Mouse (Mus musculus): ENCODE data around the gene Kng2. TPM values are rescaled to one million over a fixed set of nuclear protein-coding genes. Genes with fewer than 3 reads are reported as not detected.
"Not testable (repeated sequence)": the region's sequence is repeated elsewhere in the genome, so short reads cannot be mapped to it uniquely, and the experiment has no call there.

The Kng2 gene
- polyA plus RNA-seq, 1 experiment, result not detected

- H3K4me1 ChIP-seq (ENCODE audit: control insufficient read depth, insufficient read depth, insufficient read length, low read length), result no peaks in the 10 kb centered on the region
- 62% methylated on average over 7 of the region's 7 CpGs for WGBS
- no peak overlapping the region for H3K4me3 ChIP-seq (ENCODE audit: low read depth, low read length)
- TF ChIP-seq POLR2A (IDR thresholded peaks at IDR 0.05; ENCODE audit: low read depth, low read length), result no peak
- no peaks in the 10 kb centered on the region for H3K27me3 ChIP-seq (ENCODE audit: control insufficient read depth, insufficient read depth, low read length)
- H3K36me3 ChIP-seq (ENCODE audit: control insufficient read depth, insufficient read depth, low read length), result no peaks in the 10 kb centered on the region
- no peak overlapping the region for H3K27ac ChIP-seq (ENCODE audit: insufficient read depth, low read depth, low read length)
Measured at GRCm38 (mm10) chr16:23037744-23038143, 8.5 kb upstream of the Kng2 start.

DNA sequence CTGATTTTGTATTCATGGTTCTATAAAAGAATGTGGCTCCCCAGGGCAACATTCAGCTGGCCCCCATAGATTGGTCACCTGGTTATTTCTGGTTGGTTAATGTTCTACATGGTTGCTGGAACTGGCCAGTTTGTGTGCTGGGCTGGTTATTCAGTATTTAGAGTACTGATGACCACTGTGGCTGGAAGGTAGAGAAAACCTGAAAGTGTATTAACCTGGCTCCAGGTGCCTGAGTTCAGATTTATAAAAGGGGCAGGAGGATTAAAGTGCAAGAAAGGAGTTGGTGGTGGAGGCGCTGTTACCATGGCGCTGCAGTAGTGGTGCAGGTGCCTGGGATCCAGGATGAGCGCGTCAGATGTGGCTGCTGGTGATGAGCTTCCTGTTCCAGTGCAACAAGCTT, 4.4 kb upstream of the Kng2 start:
- H3K27ac ChIP-seq (ENCODE audit: insufficient read depth, low read depth, low read length), result no peak overlapping the region

DNA sequence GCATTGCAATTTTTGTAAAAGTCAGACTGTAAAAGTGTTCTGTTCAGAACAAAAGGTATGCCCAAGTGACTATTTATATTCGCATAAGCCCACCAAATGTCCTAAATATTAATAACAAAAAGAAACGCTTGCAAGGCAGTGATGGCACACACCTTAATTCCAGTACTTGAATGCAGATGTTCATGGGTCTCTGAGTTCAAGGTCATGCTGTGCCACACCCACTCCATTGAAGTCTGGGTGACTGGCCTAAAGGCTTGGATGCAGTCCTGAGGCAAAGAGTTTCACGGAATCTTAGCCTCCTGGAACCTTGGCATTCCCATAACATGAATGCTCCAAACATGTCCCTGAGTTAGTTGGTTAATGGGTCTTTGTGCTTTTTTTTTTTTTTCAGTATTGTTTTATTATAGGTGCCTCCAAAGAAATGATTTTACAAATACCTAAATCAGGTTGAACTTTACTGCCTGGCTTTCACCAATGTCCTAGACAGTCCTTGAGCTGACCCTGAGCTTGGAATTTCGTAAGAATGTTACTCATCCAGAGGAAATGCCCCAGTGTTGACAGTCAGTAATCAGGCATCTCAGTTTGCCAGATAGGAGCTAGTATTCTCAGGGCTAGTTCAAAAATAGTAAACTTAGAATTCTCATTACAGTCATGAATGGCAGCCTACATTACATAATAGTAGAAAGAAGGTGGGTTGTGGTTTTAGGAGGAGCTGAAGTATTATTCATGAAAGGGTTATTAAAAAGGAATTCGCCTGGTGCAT, 1.6 kb upstream of the Kng2 start:
- H3K36me3 ChIP-seq (ENCODE audit: control insufficient read depth, insufficient read depth, low read length), result no peaks in the 10 kb centered on the region
- no peak overlapping the region for H3K4me3 ChIP-seq (ENCODE audit: low read depth, low read length)
- whole genome bisulfite sequencing, result 81% methylated on average over 5 of the region's 5 CpGs
- TF ChIP-seq POLR2A (IDR thresholded peaks at IDR 0.05; ENCODE audit: low read depth, low read length), result no peak
- no peak for TF ChIP-seq CTCF (IDR thresholded peaks at IDR 0.05; ENCODE audit: extremely low read depth, insufficient read length, insufficient replicate concordance, low read depth, low read length)
- H3K4me1 ChIP-seq (ENCODE audit: control insufficient read depth, insufficient read depth, insufficient read length, low read length), result no peaks in the 10 kb centered on the region
- H3K27me3 ChIP-seq (ENCODE audit: control insufficient read depth, insufficient read depth, low read length), result no peaks in the 10 kb centered on the region
- H3K27ac ChIP-seq (ENCODE audit: insufficient read depth, low read depth, low read length), result no peak overlapping the region

More for the DNA sequence above, 4.4 kb upstream of the Kng2 start:
- no peaks in the 10 kb centered on the region for H3K4me1 ChIP-seq (ENCODE audit: control insufficient read depth, insufficient read depth, insufficient read length, low read length)
- no peaks in the 10 kb centered on the region for H3K36me3 ChIP-seq (ENCODE audit: control insufficient read depth, insufficient read depth, low read length)
- H3K4me3 ChIP-seq (ENCODE audit: low read depth, low read length), result no peak overlapping the region
- 93% methylated on average over 4 of the region's 4 CpGs for WGBS
- no peak for TF ChIP-seq CTCF (IDR thresholded peaks at IDR 0.05; ENCODE audit: extremely low read depth, insufficient read length, insufficient replicate concordance, low read depth, low read length)
- no peaks in the 10 kb centered on the region for H3K27me3 ChIP-seq (ENCODE audit: control insufficient read depth, insufficient read depth, low read length)

- 31% methylated on average over 3 of the region's 3 CpGs for WGBS
- H3K27me3 ChIP-seq (ENCODE audit: control insufficient read depth, insufficient read depth, low read length); H3K36me3 ChIP-seq (ENCODE audit: control insufficient read depth, insufficient read depth, low read length); H3K4me3 ChIP-seq (ENCODE audit: low read depth, low read length); H3K27ac ChIP-seq (ENCODE audit: insufficient read depth, low read depth, low read length); H3K4me1 ChIP-seq (ENCODE audit: control insufficient read depth, insufficient read depth, insufficient read length, low read length): not testable (repeated sequence)
Measured at GRCm38 (mm10) chr16:23027341-23027740, 1.9 kb downstream of the Kng2 start.

- H3K4me3 ChIP-seq (ENCODE audit: low read depth, low read length), result no peak overlapping the region
- TF ChIP-seq CTCF (IDR thresholded peaks at IDR 0.05; ENCODE audit: extremely low read depth, insufficient read length, insufficient replicate concordance, low read depth, low read length) (no peak), POLR2A (IDR thresholded peaks at IDR 0.05; ENCODE audit: low read depth, low read length) (no peak)
- no peaks in the 10 kb centered on the region for H3K27me3 ChIP-seq (ENCODE audit: control insufficient read depth, insufficient read depth, low read length)
- H3K36me3 ChIP-seq (ENCODE audit: control insufficient read depth, insufficient read depth, low read length), result no peaks in the 10 kb centered on the region
- H3K27ac ChIP-seq (ENCODE audit: insufficient read depth, low read depth, low read length), result no peak overlapping the region
- no peaks in the 10 kb centered on the region for H3K4me1 ChIP-seq (ENCODE audit: control insufficient read depth, insufficient read depth, insufficient read length, low read length)
Measured at GRCm38 (mm10) chr16:23026582-23026981, 2.7 kb downstream of the Kng2 start.

DNA sequence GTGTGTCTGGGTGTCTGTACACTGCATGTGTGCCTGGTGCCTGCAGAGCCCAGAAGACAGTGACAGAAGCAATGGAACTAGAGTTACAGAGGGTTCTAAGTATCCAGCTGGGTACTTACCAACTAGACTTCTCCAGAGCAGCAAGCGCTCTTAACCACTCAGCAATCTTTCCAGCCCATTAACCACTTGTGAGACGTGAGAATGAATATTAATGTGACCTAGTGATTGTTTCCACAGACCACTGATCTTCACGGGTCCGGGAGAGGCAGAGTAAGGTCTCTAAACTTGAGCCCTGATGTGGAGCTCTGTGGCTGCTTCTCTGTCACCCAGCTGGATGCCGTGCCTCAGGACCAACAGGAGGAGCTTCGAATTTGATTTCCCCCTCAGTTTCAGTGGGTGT, 4.2 kb downstream of the Kng2 start:
- no peaks in the 10 kb centered on the region for H3K36me3 ChIP-seq (ENCODE audit: control insufficient read depth, insufficient read depth, low read length)
- no peak overlapping the region for H3K27ac ChIP-seq (ENCODE audit: insufficient read depth, low read depth, low read length)
- 71% methylated on average over 6 of the region's 6 CpGs for WGBS
- no peak overlapping the region for H3K4me3 ChIP-seq (ENCODE audit: low read depth, low read length)
- no peaks in the 10 kb centered on the region for H3K27me3 ChIP-seq (ENCODE audit: control insufficient read depth, insufficient read depth, low read length)
- TF ChIP-seq POLR2A (IDR thresholded peaks at IDR 0.05; ENCODE audit: low read depth, low read length), result no peak
- no peak for TF ChIP-seq CTCF (IDR thresholded peaks at IDR 0.05; ENCODE audit: extremely low read depth, insufficient read length, insufficient replicate concordance, low read depth, low read length)
- no peaks in the 10 kb centered on the region for H3K4me1 ChIP-seq (ENCODE audit: control insufficient read depth, insufficient read depth, insufficient read length, low read length)

DNA sequence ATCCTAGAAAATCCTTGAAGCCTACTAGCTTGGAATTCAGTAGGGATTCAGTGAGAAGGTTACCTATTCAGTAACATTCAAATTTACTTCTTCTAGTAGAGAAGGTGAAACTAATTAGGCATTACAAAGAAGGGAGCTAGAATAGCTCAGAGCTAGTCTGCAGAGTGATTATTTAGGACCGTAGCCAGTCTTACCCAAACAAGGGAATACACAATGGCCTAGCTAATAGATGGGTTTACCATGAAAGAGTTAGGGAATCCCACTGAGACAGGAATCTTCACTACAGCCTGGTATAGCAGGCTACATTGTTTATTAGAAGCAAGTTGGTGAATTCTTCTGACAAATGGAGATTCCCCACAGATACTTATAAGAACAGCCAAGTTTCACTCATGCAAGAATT, 8.7 kb downstream of the Kng2 start:
- not testable (repeated sequence) for H3K4me3 ChIP-seq (ENCODE audit: low read depth, low read length); H3K27me3 ChIP-seq (ENCODE audit: control insufficient read depth, insufficient read depth, low read length); H3K27ac ChIP-seq (ENCODE audit: insufficient read depth, low read depth, low read length); H3K4me1 ChIP-seq (ENCODE audit: control insufficient read depth, insufficient read depth, insufficient read length, low read length); H3K36me3 ChIP-seq (ENCODE audit: control insufficient read depth, insufficient read depth, low read length)
- 79% methylated on average over 1 of the region's 1 CpGs for WGBS

- H3K27ac ChIP-seq (ENCODE audit: insufficient read depth, low read depth, low read length); H3K4me3 ChIP-seq (ENCODE audit: low read depth, low read length); H3K4me1 ChIP-seq (ENCODE audit: control insufficient read depth, insufficient read depth, insufficient read length, low read length); H3K27me3 ChIP-seq (ENCODE audit: control insufficient read depth, insufficient read depth, low read length); H3K36me3 ChIP-seq (ENCODE audit: control insufficient read depth, insufficient read depth, low read length): not testable (repeated sequence)
- WGBS, result 84% methylated on average over 8 of the region's 8 CpGs
Measured at GRCm38 (mm10) chr16:23014645-23015044, 14.6 kb downstream of the Kng2 start.

DNA sequence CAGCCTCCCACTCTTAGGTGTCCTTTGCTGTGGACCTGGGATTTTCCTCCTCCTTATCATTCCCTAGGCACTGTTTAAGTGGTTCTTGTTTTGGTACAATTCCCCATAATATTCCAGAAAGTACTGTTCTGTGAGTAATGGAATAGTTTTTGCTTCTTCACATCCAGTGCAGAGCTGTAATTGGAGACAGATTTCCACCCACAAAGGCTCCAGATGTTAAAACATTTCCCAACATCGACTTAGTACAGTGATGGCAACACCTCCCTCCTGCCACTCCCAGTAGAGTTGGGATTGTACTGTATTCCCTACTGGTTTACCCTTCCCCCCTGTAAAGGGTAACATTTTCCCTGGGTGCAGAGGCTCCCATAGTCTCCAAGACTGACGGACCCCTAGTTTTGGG, 15.5 kb downstream of the Kng2 start:
- not testable (repeated sequence) for H3K36me3 ChIP-seq (ENCODE audit: control insufficient read depth, insufficient read depth, low read length); H3K4me1 ChIP-seq (ENCODE audit: control insufficient read depth, insufficient read depth, insufficient read length, low read length); H3K27me3 ChIP-seq (ENCODE audit: control insufficient read depth, insufficient read depth, low read length); H3K4me3 ChIP-seq (ENCODE audit: low read depth, low read length); H3K27ac ChIP-seq (ENCODE audit: insufficient read depth, low read depth, low read length)
- WGBS, result 77% methylated on average over 2 of the region's 2 CpGs

DNA sequence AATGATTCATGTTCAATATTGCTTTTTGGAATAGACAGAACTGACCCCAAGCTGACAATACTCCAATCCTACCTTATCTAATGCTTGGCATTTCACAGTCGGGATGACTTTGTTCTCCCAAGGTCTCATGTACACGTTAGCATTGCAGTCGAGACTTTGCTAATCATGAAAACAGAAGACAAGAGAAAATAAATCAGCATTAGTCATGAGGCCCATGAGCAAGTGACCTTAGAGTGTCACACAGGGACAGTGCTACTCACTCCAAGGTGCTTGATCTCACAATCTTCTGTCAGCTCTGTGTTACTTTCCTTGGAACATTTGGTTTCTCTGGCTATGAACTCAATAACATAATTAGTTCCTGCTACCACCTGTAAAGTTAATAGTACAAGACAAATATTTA, 32.3 kb downstream of the Kng2 start:
- not testable (repeated sequence) for H3K4me3 ChIP-seq (ENCODE audit: low read depth, low read length); H3K4me1 ChIP-seq (ENCODE audit: control insufficient read depth, insufficient read depth, insufficient read length, low read length); H3K36me3 ChIP-seq (ENCODE audit: control insufficient read depth, insufficient read depth, low read length); H3K27ac ChIP-seq (ENCODE audit: insufficient read depth, low read depth, low read length); H3K27me3 ChIP-seq (ENCODE audit: control insufficient read depth, insufficient read depth, low read length)
- 61% methylated on average over 3 of the region's 3 CpGs for WGBS
